Mouse (Mus musculus): ENCODE measurements around the gene Ttc39b. TPM values are rescaled to one million over a fixed set of nuclear protein-coding genes. Genes with fewer than 3 reads are reported as not detected.
"Not testable (repeated sequence)": the region's sequence is repeated elsewhere in the genome, so short reads cannot be mapped to it uniquely, and the experiment has no call there.

Gene Ttc39b
- polyA plus RNA-seq, 1 experiment from 2014 or later, result 2.6 TPM

GRCm38 (mm10) chr4:83257279-83258260 lies 66.5 kb downstream of the Ttc39b start:
- Histone ChIP-seq H3K27ac (ENCODE audit: low read depth, low read length) (no peak overlapping the region), H3K4me3 (ENCODE audit: low read depth, low read length) (no peak overlapping the region), H3K9me3 (ENCODE audit: control insufficient read depth, low read length) (no peaks in the 10 kb centered on the region), H3K36me3 (ENCODE audit: control insufficient read depth, insufficient read depth, low read length) (no peaks in the 10 kb centered on the region), H3K27me3 (ENCODE audit: control insufficient read depth, insufficient read depth, low read length) (no peaks in the 10 kb centered on the region), H3K4me1 (ENCODE audit: control insufficient read depth, insufficient read depth, low read length) (no peaks in the 10 kb centered on the region), H3K4me2 (ENCODE audit: low read depth) (no peak overlapping the region), H3K9ac (ENCODE audit: low read length) (no peak overlapping the region)
- no peak for ATAC-seq (ENCODE audit: insufficient read depth, low FRiP score, low TSS enrichment)
- WGBS, result 55% methylated on average over 17 of the region's 17 CpGs
- no peak for DNase-seq (ENCODE audit: low spot score)

GRCm38 (mm10) chr4:83256779-83257178 lies 67.3 kb downstream of the Ttc39b start:
- H3K27me3 ChIP-seq (ENCODE audit: control insufficient read depth, insufficient read depth, low read length), result no peaks in the 10 kb centered on the region
- H3K4me2 ChIP-seq (ENCODE audit: low read depth), result no peak overlapping the region
- H3K4me3 ChIP-seq (ENCODE audit: low read depth, low read length), result no peak overlapping the region
- H3K27ac ChIP-seq (ENCODE audit: low read depth, low read length), result no peak overlapping the region
- no peak for ATAC-seq (ENCODE audit: insufficient read depth, low FRiP score, low TSS enrichment)
- H3K9ac ChIP-seq (ENCODE audit: low read length), result no peak overlapping the region
- no peak for DNase-seq (ENCODE audit: low spot score)
- H3K4me1 ChIP-seq (ENCODE audit: control insufficient read depth, insufficient read depth, low read length), result no peaks in the 10 kb centered on the region
- H3K36me3 ChIP-seq (ENCODE audit: control insufficient read depth, insufficient read depth, low read length), result no peaks in the 10 kb centered on the region
- no peaks in the 10 kb centered on the region for H3K9me3 ChIP-seq (ENCODE audit: control insufficient read depth, low read length)
- WGBS, result 88% methylated on average over 11 of the region's 11 CpGs

DNA sequence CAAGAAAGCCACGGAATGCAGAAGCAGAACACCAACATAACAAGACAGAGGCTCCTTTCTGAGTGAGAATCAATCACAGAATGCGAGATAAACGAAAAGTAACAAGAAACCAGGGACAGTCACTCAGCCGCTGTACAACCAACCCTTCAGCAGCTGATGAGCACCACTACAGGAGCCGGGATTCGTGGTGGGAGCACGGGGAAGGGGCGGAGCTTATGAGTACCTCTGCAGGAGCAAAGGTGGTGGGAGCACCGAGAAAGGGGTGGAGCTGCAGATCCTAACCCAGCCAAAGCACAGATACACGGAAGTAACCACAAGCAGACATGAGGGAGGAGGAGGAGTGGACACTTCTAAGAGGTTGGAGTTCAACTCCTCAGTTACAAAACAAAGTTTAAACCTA lies 69.1 kb downstream of the Ttc39b start:
- ATAC-seq (ENCODE audit: insufficient read depth, low FRiP score, low TSS enrichment), result no peak
- Histone ChIP-seq H3K4me2 (ENCODE audit: low read depth) (no peak overlapping the region), H3K27ac (ENCODE audit: low read depth, low read length) (no peak overlapping the region), H3K36me3 (ENCODE audit: control insufficient read depth, insufficient read depth, low read length) (no peaks in the 10 kb centered on the region), H3K4me1 (ENCODE audit: control insufficient read depth, insufficient read depth, low read length) (no peaks in the 10 kb centered on the region), H3K4me3 (ENCODE audit: low read depth, low read length) (no peak overlapping the region), H3K9ac (ENCODE audit: low read length) (no peak overlapping the region), H3K27me3 (ENCODE audit: control insufficient read depth, insufficient read depth, low read length) (no peaks in the 10 kb centered on the region), H3K9me3 (ENCODE audit: control insufficient read depth, low read length) (no peaks in the 10 kb centered on the region)
- DNase-seq (ENCODE audit: low spot score), result no peak
- WGBS, result 93% methylated on average over 10 of the region's 10 CpGs

GRCm38 (mm10) chr4:83253679-83254078 lies 70.4 kb downstream of the Ttc39b start:
- Histone ChIP-seq H3K9me3 (ENCODE audit: control insufficient read depth, low read length) (no peaks in the 10 kb centered on the region), H3K27me3 (ENCODE audit: control insufficient read depth, insufficient read depth, low read length) (no peaks in the 10 kb centered on the region), H3K36me3 (ENCODE audit: control insufficient read depth, insufficient read depth, low read length) (no peaks in the 10 kb centered on the region), H3K9ac (ENCODE audit: low read length) (no peak overlapping the region), H3K27ac (ENCODE audit: low read depth, low read length) (no peak overlapping the region), H3K4me2 (ENCODE audit: low read depth) (no peak overlapping the region), H3K4me1 (ENCODE audit: control insufficient read depth, insufficient read depth, low read length) (no peaks in the 10 kb centered on the region), H3K4me3 (ENCODE audit: low read depth, low read length) (no peak overlapping the region)
- ATAC-seq (ENCODE audit: insufficient read depth, low FRiP score, low TSS enrichment), result no peak
- DNase-seq (ENCODE audit: low spot score), result no peak
- 94% methylated on average over 6 of the region's 6 CpGs for WGBS

DNA sequence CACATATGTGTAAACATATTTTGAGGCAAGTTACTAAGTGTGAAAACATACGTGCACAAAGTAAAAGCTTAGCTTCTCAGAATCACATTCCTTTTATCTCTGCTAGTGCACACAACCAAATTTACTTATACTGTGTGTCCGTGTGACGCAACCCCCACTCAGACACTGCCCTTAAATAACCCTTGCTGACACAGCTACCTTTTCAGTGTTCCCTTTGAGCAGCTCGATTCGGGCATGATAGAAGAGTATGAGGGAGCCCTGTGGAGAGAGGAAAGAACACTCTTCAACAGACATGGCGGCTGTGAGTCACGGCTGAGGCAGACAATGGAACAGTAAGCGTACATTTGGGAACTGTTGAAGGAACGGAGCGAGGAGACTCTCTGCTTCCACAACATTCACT lies 80.3 kb downstream of the Ttc39b start:
- no peak overlapping the region for H3K4me3 ChIP-seq (ENCODE audit: low read depth, low read length)
- H3K4me2 ChIP-seq (ENCODE audit: low read depth), result no peak overlapping the region
- no peaks in the 10 kb centered on the region for H3K27me3 ChIP-seq (ENCODE audit: control insufficient read depth, insufficient read depth, low read length)
- no peaks in the 10 kb centered on the region for H3K36me3 ChIP-seq (ENCODE audit: control insufficient read depth, insufficient read depth, low read length)
- 89% methylated on average over 10 of the region's 10 CpGs for WGBS
- DNase-seq (ENCODE audit: low spot score), result no peak
- no peak overlapping the region for H3K27ac ChIP-seq (ENCODE audit: low read depth, low read length)
- H3K9me3 ChIP-seq (ENCODE audit: control insufficient read depth, low read length), result no peaks in the 10 kb centered on the region
- no peaks in the 10 kb centered on the region for H3K4me1 ChIP-seq (ENCODE audit: control insufficient read depth, insufficient read depth, low read length)
- ATAC-seq (ENCODE audit: insufficient read depth, low FRiP score, low TSS enrichment), result no peak
- H3K9ac ChIP-seq (ENCODE audit: low read length), result no peak overlapping the region

DNA sequence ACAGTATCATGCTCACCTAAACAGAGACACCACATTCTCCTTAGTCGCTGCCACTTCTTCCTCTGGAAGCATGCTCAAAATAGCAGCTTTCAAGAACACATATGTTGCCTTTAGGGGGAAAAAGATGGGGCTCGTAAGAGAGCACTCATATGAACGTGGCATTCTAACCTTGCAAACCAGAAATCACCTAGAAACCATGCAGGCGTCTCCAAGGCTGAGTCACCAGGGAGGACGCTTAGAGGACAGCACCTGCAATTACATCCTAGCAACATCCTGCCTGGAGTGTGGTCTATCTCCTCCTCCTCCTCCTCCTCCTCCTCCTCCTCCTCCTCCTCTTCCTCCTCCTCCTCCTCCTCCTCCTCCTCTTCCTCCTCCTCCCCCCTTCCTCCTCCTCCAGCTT lies 82.4 kb downstream of the Ttc39b start:
- Histone ChIP-seq H3K27ac (ENCODE audit: low read depth, low read length) (no peak overlapping the region), H3K4me3 (ENCODE audit: low read depth, low read length) (no peak overlapping the region), H3K4me2 (ENCODE audit: low read depth) (no peak overlapping the region), H3K9ac (ENCODE audit: low read length) (no peak overlapping the region), H3K4me1 (ENCODE audit: control insufficient read depth, insufficient read depth, low read length) (no peaks in the 10 kb centered on the region), H3K9me3 (ENCODE audit: control insufficient read depth, low read length) (no peaks in the 10 kb centered on the region), H3K36me3 (ENCODE audit: control insufficient read depth, insufficient read depth, low read length) (no peaks in the 10 kb centered on the region), H3K27me3 (ENCODE audit: control insufficient read depth, insufficient read depth, low read length) (no peaks in the 10 kb centered on the region)
- WGBS, result 77% methylated on average over 5 of the region's 5 CpGs
- no peak for DNase-seq (ENCODE audit: low spot score)
- ATAC-seq (ENCODE audit: insufficient read depth, low FRiP score, low TSS enrichment), result no peak

- Histone ChIP-seq H3K36me3 (ENCODE audit: control insufficient read depth, insufficient read depth, low read length) (no peaks in the 10 kb centered on the region), H3K27ac (ENCODE audit: low read depth, low read length) (no peak overlapping the region), H3K9me3 (ENCODE audit: control insufficient read depth, low read length) (no peaks in the 10 kb centered on the region), H3K9ac (ENCODE audit: low read length) (no peak overlapping the region), H3K4me3 (ENCODE audit: low read depth, low read length) (no peak overlapping the region), H3K4me2 (ENCODE audit: low read depth) (no peak overlapping the region), H3K4me1 (ENCODE audit: control insufficient read depth, insufficient read depth, low read length) (no peaks in the 10 kb centered on the region), H3K27me3 (ENCODE audit: control insufficient read depth, insufficient read depth, low read length) (no peaks in the 10 kb centered on the region)
- 85% methylated on average over 5 of the region's 5 CpGs for WGBS
- DNase-seq (ENCODE audit: low spot score) (no peak), ATAC-seq (ENCODE audit: insufficient read depth, low FRiP score, low TSS enrichment) (no peak)
These were observed 86.4 kb downstream of the Ttc39b start for GRCm38 (mm10) chr4:83237656-83238055.

GRCm38 (mm10) chr4:83235304-83235703 lies 88.8 kb downstream of the Ttc39b start:
- H3K4me1 ChIP-seq (ENCODE audit: control insufficient read depth, insufficient read depth, low read length); DNase-seq (ENCODE audit: low spot score); ATAC-seq (ENCODE audit: insufficient read depth, low FRiP score, low TSS enrichment); H3K9me3 ChIP-seq (ENCODE audit: control insufficient read depth, low read length); H3K27me3 ChIP-seq (ENCODE audit: control insufficient read depth, insufficient read depth, low read length); H3K9ac ChIP-seq (ENCODE audit: low read length); H3K4me2 ChIP-seq (ENCODE audit: low read depth); H3K36me3 ChIP-seq (ENCODE audit: control insufficient read depth, insufficient read depth, low read length); H3K4me3 ChIP-seq (ENCODE audit: low read depth, low read length); H3K27ac ChIP-seq (ENCODE audit: low read depth, low read length): not testable (repeated sequence)
- WGBS, result 78% methylated on average over 1 of the region's 3 CpGs

- Histone ChIP-seq H3K9me3 (ENCODE audit: control insufficient read depth, low read length) (no peaks in the 10 kb centered on the region), H3K9ac (ENCODE audit: low read length) (no peak overlapping the region), H3K36me3 (ENCODE audit: control insufficient read depth, insufficient read depth, low read length) (no peaks in the 10 kb centered on the region), H3K27me3 (ENCODE audit: control insufficient read depth, insufficient read depth, low read length) (no peaks in the 10 kb centered on the region), H3K4me3 (ENCODE audit: low read depth, low read length) (no peak overlapping the region), H3K4me1 (ENCODE audit: control insufficient read depth, insufficient read depth, low read length) (no peaks in the 10 kb centered on the region), H3K4me2 (ENCODE audit: low read depth) (no peak overlapping the region), H3K27ac (ENCODE audit: low read depth, low read length) (no peak overlapping the region)
- 82% methylated on average over 11 of the region's 11 CpGs for WGBS
- ATAC-seq (ENCODE audit: insufficient read depth, low FRiP score, low TSS enrichment) (no peak), DNase-seq (ENCODE audit: low spot score) (no peak)
These were observed 89.3 kb downstream of the Ttc39b start for GRCm38 (mm10) chr4:83234739-83235138.
